Mouse (Mus musculus) ES-E14 (cell line): Measurements from ENCODE around the gene Sept12. TPM values are rescaled to one million over a fixed set of nuclear protein-coding genes. Genes with fewer than 3 reads are reported as not detected.
A peak's percentile ranks its signal among the peaks of the same experiment; 100 is the strongest.

ENCODE experiments used
- DNase-seq: peaks from one replicate; pipeline ENCODE4 v3.0.0-alpha.2; 2013; ENCODE audit warnings: low read depth, low spot score
- H3K27ac ChIP-seq: 2 replicates; pipeline ENCODE4 v1.5.1; 2012; ENCODE audit warnings: low read depth, mild to moderate bottlenecking, low read length, moderate library complexity, mixed read lengths; ENCODE audit not compliant: poor library complexity, insufficient read depth, severe bottlenecking
- H3K36me3 ChIP-seq: 2 replicates; pipeline ENCODE4 v1.6.1; 2012; ENCODE audit warnings: mild to moderate bottlenecking, low read length, moderate library complexity, mixed read lengths; ENCODE audit not compliant: control insufficient read depth, poor library complexity, insufficient read depth, severe bottlenecking
- H3K4me1 ChIP-seq, 2 experiments: fragments of 150-350 bp in 1 of 2; sonication (generic) in 1 of 2; 2 replicates each; pipeline ENCODE4 v1.6.1; 2012; ENCODE audit warnings: low read length in 2 of 2, mild to moderate bottlenecking in 1 of 2, mixed read lengths in 1 of 2; ENCODE audit not compliant: control insufficient read depth in 2 of 2, insufficient read depth in 2 of 2, poor library complexity in 1 of 2
- H3K4me3 ChIP-seq, 2 experiments: fragments of 150-350 bp in 1 of 2; sonication (generic) in 1 of 2; 2 replicates each; pipeline ENCODE4 v1.5.1; 2012; ENCODE audit warnings: low read length in 2 of 2, low read depth in 1 of 2, mild to moderate bottlenecking in 1 of 2, mixed read lengths in 1 of 2; ENCODE audit not compliant: insufficient read depth in 1 of 2, poor library complexity in 1 of 2, severe bottlenecking in 1 of 2
- H3K9ac ChIP-seq: 2 replicates; pipeline ENCODE4 v1.6.1; 2012; ENCODE audit warnings: low read depth, mild to moderate bottlenecking, low read length, mixed read lengths; ENCODE audit not compliant: poor library complexity, insufficient read depth, severe bottlenecking
- H3K9me3 ChIP-seq: fragments of 150-350 bp; sonication (generic); 2 replicates; pipeline ENCODE4 v1.6.1; 2012; ENCODE audit warnings: low read depth, mild to moderate bottlenecking, low read length; ENCODE audit not compliant: control insufficient read depth, insufficient read depth
- CHD2 ChIP-seq: IDR thresholded peaks from 2 replicates; pipeline ENCODE4 v1.6.1; 2014; ENCODE audit warnings: mild to moderate bottlenecking, low read depth, low read length, inconsistent platforms
- HCFC1 ChIP-seq: IDR thresholded peaks from 2 replicates; pipeline ENCODE4 v1.6.1; 2012; ENCODE audit warnings: low read length, inconsistent platforms, borderline replicate concordance; ENCODE audit not compliant: insufficient read depth
- MAFK ChIP-seq: IDR thresholded peaks from 2 replicates; pipeline ENCODE4 v1.6.1; 2014; ENCODE audit warnings: mild to moderate bottlenecking, low read depth, low read length, inconsistent platforms; ENCODE audit not compliant: insufficient read depth
- ZC3H11A ChIP-seq: IDR thresholded peaks from 2 replicates; pipeline ENCODE4 v1.6.1; 2012; ENCODE audit warnings: low read depth, mild to moderate bottlenecking, inconsistent platforms, low read length, borderline replicate concordance
- ZNF384 ChIP-seq: IDR thresholded peaks from 2 replicates; pipeline ENCODE4 v1.6.1; 2012; ENCODE audit warnings: low read depth, low read length, inconsistent platforms
- in situ Hi-C, 2 experiments: fragments of 600-800 bp; cut with MboI; formaldehyde crosslinking; loops; one replicate each; pipeline ENCODE4 v1.15.1; 2025; ENCODE audit warnings: low sequenced_read_pairs in 2 of 2, inconsistent platforms in 1 of 2; ENCODE audit not compliant: unreplicated experiment in 2 of 2
- total RNA-seq: library from RNA; depleted of rRNA; stranded (reverse); fragments of 300-350 nt; gene quantifications from 2 replicates; pipeline ENCODE4 v1.2.3, GENCODE M21; 2012

Gene Sept12
- total RNA-seq, 1 experiment, result 0.13 TPM

DNA sequence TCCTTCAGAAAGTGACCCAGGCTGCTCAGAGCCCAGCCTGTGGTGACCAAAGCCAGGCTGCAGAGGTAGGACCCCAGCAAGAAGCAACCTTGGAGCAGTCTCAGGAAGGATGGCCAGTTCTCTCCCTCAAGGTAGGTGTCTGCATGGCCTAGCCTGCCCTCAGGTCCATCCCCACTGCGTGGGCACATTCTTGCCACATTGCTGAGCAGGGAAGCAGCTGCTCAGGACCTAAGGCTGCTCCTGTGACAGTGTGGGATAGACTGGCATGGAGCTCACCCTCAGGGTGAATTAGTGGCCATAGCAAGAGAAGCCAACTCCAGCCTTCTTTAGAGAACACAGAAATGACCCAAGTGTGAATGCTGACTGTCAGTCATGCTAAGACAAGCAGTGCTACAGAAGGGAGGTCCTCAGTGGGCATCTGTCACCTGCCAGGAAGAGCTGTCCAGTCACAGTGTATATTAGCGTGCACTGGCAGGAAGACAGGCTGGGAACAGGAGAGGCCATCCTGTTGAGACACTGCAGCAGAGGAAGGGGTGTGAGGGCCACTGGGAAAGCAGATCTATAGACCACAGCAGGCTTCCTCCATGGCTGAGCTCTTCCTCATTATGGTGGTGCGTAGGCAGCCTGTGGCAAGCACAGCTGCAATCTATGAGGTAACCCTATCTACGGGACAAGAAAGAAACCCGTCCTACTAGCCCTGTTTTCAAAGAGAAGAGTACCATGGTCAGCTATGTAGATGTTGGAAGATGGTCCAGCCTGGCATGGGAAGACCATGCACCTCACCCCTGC is 28.4 kb downstream of the Sept12 start:
- TF ChIP-seq ZC3H11A (no peak), HCFC1 (no peak), MAFK (no peak), CHD2 (no peak), ZNF384 (no peak)
- no peak for DNase-seq
- in situ Hi-C loops, result no loop called here
- Histone ChIP-seq H3K9me3 (no peaks in the 10 kb centered on the region), H3K27ac (no peak overlapping the region), H3K9ac (no peak overlapping the region), H3K4me3 (no peak overlapping the region), H3K4me1 (peaks cover 0 to 5% of the 10 kb centered on the region in 2 experiments; a peak in 1 of 4 replicates), H3K36me3 (no peaks in the 10 kb centered on the region; the same call in 1 of the 2 replicates)

- H3K9me3 ChIP-seq, result no peaks in the 10 kb centered on the region
- no peak for DNase-seq
- H3K4me3 ChIP-seq, result no peak overlapping the region
- H3K4me1 ChIP-seq, result peaks cover 0 to 5% of the 10 kb centered on the region in 2 experiments; a peak in 1 of 4 replicates
- in situ Hi-C loops, result no loop called here
- H3K36me3 ChIP-seq, result no peaks in the 10 kb centered on the region; the same call in 1 of the 2 replicates
- H3K9ac ChIP-seq, result no peak overlapping the region
- H3K27ac ChIP-seq, result no peak overlapping the region
- no peak for TF ChIP-seq ZNF384
- TF ChIP-seq CHD2, result no peak
- no peak for TF ChIP-seq HCFC1
- no peak for TF ChIP-seq MAFK
- TF ChIP-seq ZC3H11A, result no peak
These were observed 29.2 kb downstream of the Sept12 start for GRCm38 (mm10) chr16:4968426-4968825.

DNA sequence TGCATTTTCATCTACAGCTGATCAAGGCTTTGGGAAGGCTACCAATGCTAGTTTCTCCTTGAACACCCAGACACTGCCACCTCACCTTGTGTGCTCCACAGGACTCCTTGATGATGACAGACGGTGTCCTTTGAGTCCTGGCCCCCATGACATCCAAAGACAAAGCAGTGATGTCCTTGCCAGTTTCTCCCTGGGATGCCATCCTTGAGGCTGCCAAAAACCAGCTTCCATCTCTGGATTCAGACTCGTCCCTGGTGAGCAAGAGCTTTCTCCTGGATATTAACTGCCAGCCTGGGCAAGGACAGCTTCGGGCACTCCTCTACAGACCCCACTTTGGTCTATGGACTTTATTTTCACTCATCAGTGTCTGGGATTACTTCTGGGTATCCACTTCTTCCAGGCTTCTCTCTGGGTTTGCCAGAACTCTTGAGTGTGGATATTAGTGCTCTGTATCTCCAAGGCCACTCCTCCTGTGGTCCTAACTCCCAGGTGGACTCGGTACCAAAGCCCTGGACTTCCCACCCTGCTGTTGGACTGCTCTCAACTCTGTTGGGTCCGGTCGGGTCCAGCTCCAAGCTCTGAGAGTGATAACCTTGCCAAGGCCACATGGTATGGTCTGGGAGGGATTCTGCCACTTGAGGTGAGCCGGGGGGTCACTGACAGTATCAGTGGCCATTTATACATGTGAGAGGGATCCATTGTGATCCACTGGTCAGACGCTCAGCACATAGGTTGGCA is 32.1 kb downstream of the Sept12 start:
- H3K9ac ChIP-seq, result no peak overlapping the region
- H3K9me3 ChIP-seq, result no peaks in the 10 kb centered on the region
- no peak for TF ChIP-seq ZNF384
- no peak for TF ChIP-seq MAFK
- no peak for TF ChIP-seq HCFC1
- no peak for TF ChIP-seq ZC3H11A
- no peak for TF ChIP-seq CHD2
- no peak for DNase-seq
- no peaks in the 10 kb centered on the region for H3K36me3 ChIP-seq
- no peak overlapping the region for H3K27ac ChIP-seq
- in situ Hi-C loops, result no loop called here
- no peak overlapping the region for H3K4me3 ChIP-seq
- peaks cover 2 to 5% of the 10 kb centered on the region in 2 experiments; a peak in 1 of 4 replicates for H3K4me1 ChIP-seq

GRCm38 (mm10) chr16:4964731-4965391 is 32.8 kb downstream of the Sept12 start:
- Histone ChIP-seq H3K27ac (no peak overlapping the region), H3K9ac (peak overlapping the region; percentile 77), H3K36me3 (no peaks in the 10 kb centered on the region), H3K4me1 (peaks cover 2 to 5% of the 10 kb centered on the region in 2 experiments; a peak in 1 of 4 replicates), H3K4me3 (peak overlapping the region; percentile 70 to 76), H3K9me3 (no peaks in the 10 kb centered on the region)
- TF ChIP-seq MAFK, result no peak
- TF ChIP-seq HCFC1, result no peak
- TF ChIP-seq ZC3H11A, result no peak
- TF ChIP-seq ZNF384, result no peak
- TF ChIP-seq CHD2, result no peak
- no peak for DNase-seq
- in situ Hi-C loops, result no loop called here
